Mouse (Mus musculus) erythroblast, embryonic 14.5 days (primary cell): Measurements from ENCODE around the gene Atp2c2.

Experiments
- GATA1 ChIP-seq: IDR thresholded peaks from 2 replicates; pipeline ENCODE4 v1.6.1; 2012; ENCODE audit warnings: low read length, inconsistent platforms, mixed read lengths
- TAL1 ChIP-seq: IDR thresholded peaks from 3 replicates; pipeline ENCODE4 v1.6.1; 2012; ENCODE audit warnings: low read length, inconsistent platforms, mixed read lengths

- TF ChIP-seq GATA1, result no peak
- no peak for TF ChIP-seq TAL1
Observed at GRCm38 (mm10) chr8:119712226-119712625, 12.4 kb downstream of the Atp2c2 start.
